Mouse (Mus musculus) liver, embryonic 14.5 days (tissue): ENCODE measurements around the gene Dgkk.

Experiments used
- CTCF ChIP-seq: IDR thresholded peaks from 2 replicates; pipeline ENCODE4 v1.5.1; 2016; ENCODE audit warnings: antibody characterized with exemption, low read depth, control low read depth
- EP300 ChIP-seq: IDR thresholded peaks from 2 replicates; pipeline ENCODE4 v1.6.1; 2016; ENCODE audit warnings: antibody characterized with exemption, low read depth

DNA sequence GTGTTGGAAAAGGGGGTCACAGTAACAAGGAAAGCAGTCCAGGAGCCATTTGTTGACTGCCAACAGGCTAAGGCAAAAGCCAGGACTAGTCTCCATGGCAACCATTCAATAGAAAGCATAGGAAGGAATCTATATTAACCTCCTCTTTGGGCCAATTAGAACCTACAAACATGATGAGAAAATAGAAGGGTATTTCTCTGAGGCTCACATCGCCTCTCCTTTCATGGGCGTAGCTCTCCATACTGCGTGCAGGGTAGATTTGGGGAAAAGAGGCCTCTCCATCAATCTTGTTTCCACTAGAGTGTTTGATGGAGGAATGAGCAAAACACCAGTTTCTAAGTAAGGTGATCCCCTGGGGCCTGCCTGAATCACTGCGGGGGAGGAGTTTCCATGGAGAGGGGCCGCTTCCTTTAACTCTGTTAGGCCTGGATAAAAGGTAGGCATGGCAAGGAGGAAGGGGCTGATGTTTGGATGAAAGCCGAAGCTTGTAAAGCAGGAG lies 27.5 kb upstream of the Dgkk start:
- no peak for TF ChIP-seq CTCF
- no peak for TF ChIP-seq EP300
